Mouse (Mus musculus) stomach, postnatal 0 days (tissue): ENCODE data around the gene Cep112.

Source experiments
- CTCF ChIP-seq: IDR thresholded peaks from 2 replicates; pipeline ENCODE4 v1.5.1; 2016; ENCODE audit warnings: antibody characterized with exemption, low read depth, mild to moderate bottlenecking, moderate library complexity
- EP300 ChIP-seq: optimal IDR thresholded peaks from 2 replicates; pipeline ENCODE3; 2016; ENCODE audit warnings: antibody characterized with exemption

GRCm38 (mm10) chr11:108534014-108534413 lies 109.0 kb downstream of the Cep112 start:
- no peak for TF ChIP-seq CTCF
- no peak for TF ChIP-seq EP300
